Mouse (Mus musculus): ENCODE measurements around the gene Dll1. TPM values are rescaled to one million over a fixed set of nuclear protein-coding genes. Genes with fewer than 3 reads are reported as not detected.

The Dll1 gene
- polyA plus RNA-seq, 1 experiment from 2014 or later: 8.2 TPM

DNA sequence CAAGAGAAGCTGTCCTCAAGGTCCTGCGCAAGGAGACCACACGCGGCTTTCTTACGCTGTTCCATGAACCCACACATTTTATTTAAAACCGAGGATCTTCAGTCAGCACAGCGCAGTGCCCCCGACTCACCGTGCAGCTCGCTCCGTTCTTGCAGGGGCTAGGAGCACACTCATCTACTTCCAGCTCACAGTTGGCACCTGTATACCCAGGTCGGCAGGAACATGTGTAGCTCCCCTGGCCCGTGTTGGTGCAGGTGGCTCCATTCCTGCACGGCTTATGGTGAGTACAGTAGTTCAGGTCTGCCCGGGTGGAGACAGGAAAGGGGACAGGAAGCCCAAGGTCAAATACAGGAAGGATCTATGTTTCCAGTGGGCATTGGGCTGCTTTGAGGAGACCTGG, 6.3 kb downstream of the Dll1 start:
- peaks cover 15% of the 10 kb centered on the region for H3K27me3 ChIP-seq (replicated peaks; ENCODE audit: insufficient read depth, low read length)

DNA sequence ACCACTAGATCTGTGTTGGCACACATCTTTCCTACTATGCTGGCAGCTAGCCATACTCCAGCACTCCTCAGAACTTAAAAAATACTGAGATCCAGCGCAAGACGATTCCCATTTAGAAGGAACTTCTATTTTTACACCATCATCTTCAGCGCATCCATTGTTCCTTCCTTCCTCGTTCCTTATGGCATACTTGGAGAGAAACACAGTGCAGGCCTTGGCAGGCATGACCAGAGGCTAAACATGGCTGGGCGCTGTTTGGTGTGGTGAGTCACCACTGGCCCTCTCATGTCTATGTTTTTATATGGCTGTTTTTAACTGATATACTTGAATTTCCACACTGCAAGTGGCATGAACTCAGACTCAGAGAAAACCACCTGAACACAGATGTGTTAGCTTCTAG, 11.0 kb downstream of the Dll1 start:
- Histone ChIP-seq H3K4me2 (replicated peaks; ENCODE audit: low read depth, low read length) (no peak overlapping the region), H3K9ac (replicated peaks; ENCODE audit: low read depth) (no peak overlapping the region), H3K27me3 (replicated peaks; ENCODE audit: insufficient read depth, low read length) (no peaks in the 10 kb centered on the region), H3K9me3 (ENCODE audit: low read length) (no peaks in the 10 kb centered on the region), H3K27ac (ENCODE audit: low read length) (no peak overlapping the region), H3K36me3 (ENCODE audit: insufficient read depth, low read length) (peaks cover 3% of the 10 kb centered on the region; the same call in 1 of the 2 replicates), H3K4me3 (ENCODE audit: low read depth, low read length) (no peak overlapping the region), H3K4me1 (ENCODE audit: insufficient read depth, low read depth, low read length) (no peaks in the 10 kb centered on the region)
- peak; percentile 72 for ATAC-seq
- peak; percentile 52 for DNase-seq (ENCODE audit: low spot score)
- 37% methylated on average over 5 of the region's 5 CpGs for WGBS
- TF ChIP-seq CTCF (IDR thresholded peaks at IDR 0.05): no peak

More for the DNA sequence above, 6.3 kb downstream of the Dll1 start:
- Histone ChIP-seq H3K4me1 (ENCODE audit: insufficient read depth, low read depth, low read length) (peaks cover 6% of the 10 kb centered on the region; the same call in 1 of the 2 replicates), H3K9ac (replicated peaks; ENCODE audit: low read depth) (no peak overlapping the region), H3K36me3 (ENCODE audit: insufficient read depth, low read length) (peaks cover 3% of the 10 kb centered on the region; the same call in 1 of the 2 replicates), H3K27ac (ENCODE audit: low read length) (no peak overlapping the region), H3K4me2 (replicated peaks; ENCODE audit: low read depth, low read length) (no peak overlapping the region), H3K4me3 (ENCODE audit: low read depth, low read length) (no peak overlapping the region), H3K9me3 (ENCODE audit: low read length) (no peaks in the 10 kb centered on the region)
- DNase-seq (ENCODE audit: low spot score) (no peak), ATAC-seq (no peak)
- 83% methylated on average over 14 of the region's 14 CpGs for WGBS
- TF ChIP-seq EP300 (IDR thresholded peaks at IDR 0.05) (no peak), CTCF (IDR thresholded peaks at IDR 0.05) (no peak)

GRCm38 (mm10) chr17:15363656-15364055, 13.0 kb downstream of the Dll1 start:
- no peak for DNase-seq (ENCODE audit: low spot score)
- no peaks in the 10 kb centered on the region for H3K4me1 ChIP-seq (ENCODE audit: insufficient read depth, low read depth, low read length)
- H3K9ac ChIP-seq (replicated peaks; ENCODE audit: low read depth): no peak overlapping the region
- H3K9me3 ChIP-seq (ENCODE audit: low read length): no peaks in the 10 kb centered on the region
- 43% methylated on average over 3 of the region's 3 CpGs for WGBS
- no peak overlapping the region for H3K27ac ChIP-seq (ENCODE audit: low read length)
- H3K4me3 ChIP-seq (ENCODE audit: low read depth, low read length): no peak overlapping the region
- no peaks in the 10 kb centered on the region for H3K27me3 ChIP-seq (replicated peaks; ENCODE audit: insufficient read depth, low read length)
- no peak overlapping the region for H3K4me2 ChIP-seq (replicated peaks; ENCODE audit: low read depth, low read length)
- no peak for TF ChIP-seq CTCF (IDR thresholded peaks at IDR 0.05)
- TF ChIP-seq EP300 (IDR thresholded peaks at IDR 0.05): no peak
- no peak for ATAC-seq
- H3K36me3 ChIP-seq (ENCODE audit: insufficient read depth, low read length): peaks cover 3% of the 10 kb centered on the region; the same call in 1 of the 2 replicates

GRCm38 (mm10) chr17:15357071-15357470, 19.6 kb downstream of the Dll1 start:
- TF ChIP-seq EP300 (IDR thresholded peaks at IDR 0.05) (no peak), CTCF (IDR thresholded peaks at IDR 0.05) (no peak)
- Histone ChIP-seq H3K9ac (replicated peaks; ENCODE audit: low read depth) (no peak overlapping the region), H3K27me3 (replicated peaks; ENCODE audit: insufficient read depth, low read length) (no peaks in the 10 kb centered on the region), H3K4me2 (replicated peaks; ENCODE audit: low read depth, low read length) (no peak overlapping the region), H3K4me1 (ENCODE audit: insufficient read depth, low read depth, low read length) (no peaks in the 10 kb centered on the region), H3K9me3 (ENCODE audit: low read length) (no peaks in the 10 kb centered on the region), H3K4me3 (ENCODE audit: low read depth, low read length) (no peak overlapping the region), H3K27ac (ENCODE audit: low read length) (no peak overlapping the region), H3K36me3 (ENCODE audit: insufficient read depth, low read length) (no peaks in the 10 kb centered on the region)
- 58% methylated on average over 3 of the region's 3 CpGs for WGBS
- ATAC-seq (no peak), DNase-seq (ENCODE audit: low spot score) (no peak)

DNA sequence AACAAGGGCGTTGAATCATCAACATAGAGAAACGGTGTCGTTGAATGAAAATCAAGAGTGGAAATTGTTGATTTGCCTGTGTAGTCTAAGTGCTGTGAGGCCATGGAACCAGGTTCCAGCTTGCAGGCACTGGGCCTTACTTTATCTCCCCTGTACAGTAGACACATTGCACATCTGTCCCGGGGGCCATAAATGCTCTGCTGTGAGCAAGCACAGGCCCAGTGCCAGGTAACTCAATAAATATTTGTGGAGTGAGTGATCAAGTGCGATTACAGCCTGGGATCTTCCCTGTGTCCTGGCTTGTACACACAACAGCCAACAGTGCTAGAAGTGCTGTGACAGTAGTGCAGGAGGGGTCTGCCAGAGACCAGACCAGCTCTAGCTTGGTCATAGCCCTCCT, 20.1 kb downstream of the Dll1 start:
- DNase-seq (ENCODE audit: low spot score): no peak
- Histone ChIP-seq H3K9me3 (ENCODE audit: low read length) (no peaks in the 10 kb centered on the region), H3K9ac (replicated peaks; ENCODE audit: low read depth) (no peak overlapping the region), H3K27me3 (replicated peaks; ENCODE audit: insufficient read depth, low read length) (no peaks in the 10 kb centered on the region), H3K36me3 (ENCODE audit: insufficient read depth, low read length) (no peaks in the 10 kb centered on the region), H3K4me1 (ENCODE audit: insufficient read depth, low read depth, low read length) (no peaks in the 10 kb centered on the region), H3K4me2 (replicated peaks; ENCODE audit: low read depth, low read length) (no peak overlapping the region), H3K27ac (ENCODE audit: low read length) (no peak overlapping the region), H3K4me3 (ENCODE audit: low read depth, low read length) (no peak overlapping the region)
- 73% methylated on average over 5 of the region's 5 CpGs for WGBS
- no peak for ATAC-seq
- TF ChIP-seq EP300 (IDR thresholded peaks at IDR 0.05) (no peak), CTCF (IDR thresholded peaks at IDR 0.05) (no peak)

GRCm38 (mm10) chr17:15355072-15355471, 21.6 kb downstream of the Dll1 start:
- no peak for DNase-seq (ENCODE audit: low spot score)
- TF ChIP-seq CTCF (IDR thresholded peaks at IDR 0.05): no peak
- no peak for TF ChIP-seq EP300 (IDR thresholded peaks at IDR 0.05)
- H3K4me2 ChIP-seq (replicated peaks; ENCODE audit: low read depth, low read length): no peak overlapping the region
- no peaks in the 10 kb centered on the region for H3K27me3 ChIP-seq (replicated peaks; ENCODE audit: insufficient read depth, low read length)
- no peaks in the 10 kb centered on the region for H3K9me3 ChIP-seq (ENCODE audit: low read length)
- no peak overlapping the region for H3K9ac ChIP-seq (replicated peaks; ENCODE audit: low read depth)
- no peaks in the 10 kb centered on the region for H3K4me1 ChIP-seq (ENCODE audit: insufficient read depth, low read depth, low read length)
- no peak overlapping the region for H3K4me3 ChIP-seq (ENCODE audit: low read depth, low read length)
- ATAC-seq: no peak
- H3K36me3 ChIP-seq (ENCODE audit: insufficient read depth, low read length): no peaks in the 10 kb centered on the region
- H3K27ac ChIP-seq (ENCODE audit: low read length): no peak overlapping the region
- 94% methylated on average over 3 of the region's 3 CpGs for WGBS

DNA sequence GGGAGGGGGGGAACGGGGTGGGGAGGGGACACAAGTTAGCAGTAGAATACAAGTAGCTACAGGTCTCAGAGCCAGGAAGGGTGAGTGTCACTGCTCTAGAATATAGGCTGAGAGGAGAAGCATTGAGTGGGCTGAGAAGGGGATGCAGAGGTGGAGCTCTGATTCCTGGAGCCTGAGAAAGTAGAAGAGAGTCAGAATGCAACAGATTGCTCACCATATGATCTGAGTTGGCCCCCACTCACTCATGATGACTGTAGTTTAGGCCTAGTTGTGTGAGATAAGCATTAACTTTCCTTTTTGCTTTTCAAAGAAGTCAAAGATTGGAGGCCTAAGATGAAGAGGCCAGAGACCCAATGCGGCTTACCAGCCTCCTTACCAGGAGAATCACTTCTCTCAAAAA, 22.7 kb downstream of the Dll1 start:
- Histone ChIP-seq H3K36me3 (ENCODE audit: insufficient read depth, low read length) (no peaks in the 10 kb centered on the region), H3K27me3 (replicated peaks; ENCODE audit: insufficient read depth, low read length) (no peaks in the 10 kb centered on the region), H3K4me3 (ENCODE audit: low read depth, low read length) (no peak overlapping the region), H3K9me3 (ENCODE audit: low read length) (no peaks in the 10 kb centered on the region), H3K9ac (replicated peaks; ENCODE audit: low read depth) (no peak overlapping the region), H3K4me1 (ENCODE audit: insufficient read depth, low read depth, low read length) (no peaks in the 10 kb centered on the region), H3K4me2 (replicated peaks; ENCODE audit: low read depth, low read length) (no peak overlapping the region), H3K27ac (ENCODE audit: low read length) (no peak overlapping the region)
- no peak for ATAC-seq
- TF ChIP-seq EP300 (IDR thresholded peaks at IDR 0.05): no peak
- TF ChIP-seq CTCF (IDR thresholded peaks at IDR 0.05): no peak
- WGBS: 70% methylated on average over 2 of the region's 2 CpGs
- no peak for DNase-seq (ENCODE audit: low spot score)
